Mouse (Mus musculus) small intestine, adult 2 months (tissue): ENCODE measurements at regions not wholly inside any gene's neighbourhood (a gene's known extent, or its start where the extent isn't known, plus 50 kb on each side); places are given as distances from the start of the nearest gene placed in this dataset.
"Not testable (repeated sequence)": the region's sequence is repeated elsewhere in the genome, so short reads cannot be mapped to it uniquely, and the experiment has no call there.

Source experiments
- H3K27ac ChIP-seq: fragments of 200-500 bp; 2 replicates; pipeline ENCODE4 v1.5.1; 2012; ENCODE audit warnings: low read depth, low read length, control low read depth, inconsistent platforms; ENCODE audit not compliant: insufficient read depth
- H3K27me3 ChIP-seq: fragments of 200-500 bp; 2 replicates; pipeline ENCODE4 v1.6.1; 2012; ENCODE audit warnings: mild to moderate bottlenecking, moderate library complexity, low read length, inconsistent platforms; ENCODE audit not compliant: control insufficient read depth, insufficient read depth
- H3K36me3 ChIP-seq: fragments of 200-500 bp; 2 replicates; pipeline ENCODE4 v1.6.1; 2012; ENCODE audit warnings: mild to moderate bottlenecking, low read length, control low read depth, inconsistent platforms; ENCODE audit not compliant: control insufficient read depth, insufficient read depth
- H3K4me1 ChIP-seq: fragments of 200-500 bp; 2 replicates; pipeline ENCODE4 v1.6.1; 2012; ENCODE audit warnings: low read length, inconsistent platforms, mixed read lengths; ENCODE audit not compliant: control insufficient read depth, insufficient read depth, insufficient read length
- H3K4me3 ChIP-seq: fragments of 200-500 bp; 2 replicates; pipeline ENCODE4 v1.5.1; 2012; ENCODE audit warnings: low read depth, mild to moderate bottlenecking, control low read depth, inconsistent platforms, low read length, moderate library complexity
- CTCF ChIP-seq: fragments of 200-500 bp; IDR thresholded peaks from 2 replicates; pipeline ENCODE4 v1.5.1; 2012; ENCODE audit warnings: low read depth, mild to moderate bottlenecking, control low read depth, inconsistent platforms, low read length, moderate library complexity, mixed read lengths; ENCODE audit not compliant: insufficient replicate concordance, insufficient read length; ENCODE audit errors: extremely low read depth
- POLR2A ChIP-seq: fragments of 200-500 bp; IDR thresholded peaks from 2 replicates; pipeline ENCODE4 v1.6.1; 2012; ENCODE audit warnings: low read depth, mild to moderate bottlenecking, control low read depth, inconsistent platforms, low read length, moderate library complexity
- WGBS: fragments of 180-500 bp; shearing (Covaris S2); methylation state at CpG from one replicate; pipeline ENCODE4 v1.1.7; 2018; 5-methylcytosine and 5-hydroxymethylcytosine counted together

DNA sequence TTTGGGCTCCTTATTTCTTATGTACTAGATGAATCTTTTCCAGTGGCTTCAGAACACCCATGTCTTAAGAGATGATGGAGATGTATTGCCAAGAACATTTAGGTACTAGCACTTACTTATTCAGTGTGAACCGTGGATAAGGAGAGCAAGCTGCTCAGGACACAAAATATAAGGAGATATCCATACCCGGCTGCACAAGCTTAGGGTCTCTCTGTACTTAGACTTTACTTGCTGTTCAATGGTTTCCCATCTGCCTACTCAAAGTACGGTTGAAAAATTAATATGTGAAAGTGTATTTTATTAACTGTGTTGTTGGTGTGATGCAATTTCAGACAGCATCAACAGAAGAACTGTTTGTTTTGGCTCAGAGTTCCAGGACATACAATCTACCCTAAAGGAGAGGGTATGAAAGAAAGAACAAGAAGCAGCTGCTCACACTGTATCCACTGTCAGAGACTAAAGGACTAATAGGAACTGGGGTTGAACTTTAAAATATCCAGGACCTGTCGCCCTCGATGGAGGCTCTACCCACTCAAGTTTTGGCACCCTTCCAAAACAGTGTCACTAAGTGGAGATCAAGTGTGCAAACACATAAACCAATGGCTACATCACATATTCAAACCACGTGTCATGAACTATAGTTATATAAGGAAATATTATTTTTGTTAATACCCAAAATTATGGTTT is 174.9 kb downstream of the Osr1 start:
- TF ChIP-seq CTCF = no peak
- TF ChIP-seq POLR2A = no peak
- H3K27ac ChIP-seq = no peak overlapping the region
- no peaks in the 10 kb centered on the region for H3K27me3 ChIP-seq
- H3K4me3 ChIP-seq = no peak overlapping the region
- H3K36me3 ChIP-seq = no peaks in the 10 kb centered on the region
- no peaks in the 10 kb centered on the region for H3K4me1 ChIP-seq
- 45% methylated on average over 6 of the region's 6 CpGs for whole genome bisulfite sequencing

DNA sequence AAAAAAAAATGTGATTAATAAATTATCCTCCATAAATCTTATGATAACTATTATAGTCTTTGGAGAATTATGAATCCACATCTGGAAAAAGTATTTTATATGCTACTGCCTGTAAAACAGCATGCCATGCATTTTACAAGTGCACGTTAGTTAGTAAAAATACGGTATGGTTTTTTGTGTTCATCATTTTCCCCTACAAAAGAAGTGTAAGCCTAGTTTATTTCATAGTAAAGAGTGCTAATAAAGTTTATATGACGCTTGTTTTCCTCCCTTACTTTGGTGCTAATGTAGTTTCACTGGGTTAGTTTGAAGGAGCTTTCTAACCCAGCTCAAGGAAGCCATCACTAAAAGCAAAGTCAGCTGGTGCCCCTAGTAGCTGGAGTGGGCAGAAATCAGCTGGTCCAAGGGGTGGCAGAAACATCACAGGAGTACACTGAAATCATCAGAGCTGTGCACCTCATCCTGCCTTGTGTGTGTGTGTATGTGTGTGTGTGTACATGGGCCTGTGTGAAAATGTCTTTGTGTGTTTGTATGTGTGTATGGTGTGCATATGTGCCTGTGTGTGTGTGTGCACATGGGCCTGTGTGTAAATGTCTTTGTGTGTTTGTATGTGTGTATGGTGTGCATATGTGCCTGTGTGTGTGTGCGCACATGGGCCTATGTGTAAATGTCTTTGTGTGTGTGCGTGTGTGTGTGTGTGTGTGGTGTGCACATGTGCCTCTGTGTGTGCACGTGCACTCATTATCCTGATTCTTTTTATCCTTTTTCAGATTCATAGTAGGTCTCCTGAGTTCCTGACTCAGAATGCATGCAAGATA is 181.6 kb downstream of the Osr1 start:
- no peaks in the 10 kb centered on the region for H3K36me3 ChIP-seq
- no peaks in the 10 kb centered on the region for H3K27me3 ChIP-seq
- no peaks in the 10 kb centered on the region for H3K4me1 ChIP-seq
- no peak for TF ChIP-seq POLR2A
- no peak for TF ChIP-seq CTCF
- H3K4me3 ChIP-seq = no peak overlapping the region
- 89% methylated on average over 6 of the region's 6 CpGs for WGBS
- H3K27ac ChIP-seq = no peak overlapping the region

DNA sequence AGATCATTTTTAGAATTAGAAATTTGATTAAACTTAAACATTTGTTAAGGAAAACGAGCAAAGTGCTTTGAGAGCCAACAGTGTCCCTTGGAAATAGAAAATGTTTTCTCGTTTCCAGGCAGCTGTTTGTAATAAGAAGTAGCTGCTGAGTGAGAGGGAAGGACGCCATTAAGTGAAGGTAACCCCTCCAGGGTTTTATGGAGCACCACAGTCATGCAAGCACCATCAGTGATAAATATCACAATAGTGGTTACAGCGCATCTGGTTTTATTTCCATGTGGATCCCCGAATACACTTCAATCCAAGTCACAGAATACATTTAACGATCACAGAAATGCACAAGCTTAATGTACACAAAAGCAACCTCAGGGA is 182.1 kb downstream of the Osr1 start:
- no peaks in the 10 kb centered on the region for H3K27me3 ChIP-seq
- H3K4me1 ChIP-seq = no peaks in the 10 kb centered on the region
- TF ChIP-seq POLR2A (no peak), CTCF (no peak)
- WGBS = 70% methylated on average over 6 of the region's 6 CpGs
- H3K27ac ChIP-seq = no peak overlapping the region
- H3K36me3 ChIP-seq = no peaks in the 10 kb centered on the region
- no peak overlapping the region for H3K4me3 ChIP-seq

DNA sequence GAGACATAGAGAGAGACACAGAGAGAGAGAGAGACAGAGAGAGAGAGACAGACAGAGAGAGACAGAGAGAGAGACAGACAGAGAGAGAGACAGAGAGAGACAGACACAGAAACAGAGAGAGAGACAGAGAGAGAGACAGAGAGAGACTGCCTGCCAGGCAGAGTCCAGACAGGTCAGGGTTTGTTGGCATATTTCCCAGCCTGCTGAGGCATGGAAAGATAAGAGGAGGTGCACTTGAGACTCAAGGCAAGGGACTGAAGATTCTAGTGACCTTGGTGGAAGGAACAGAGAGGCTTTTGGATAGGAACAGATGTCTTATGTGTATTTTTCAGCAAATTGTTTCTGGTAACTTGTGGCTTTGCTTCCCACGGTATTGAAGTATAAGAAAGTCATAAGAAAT is 186.5 kb downstream of the Osr1 start:
- 30% methylated on average over 1 of the region's 1 CpGs for WGBS
- Histone ChIP-seq H3K36me3 (no peaks in the 10 kb centered on the region), H3K27me3 (no peaks in the 10 kb centered on the region), H3K27ac (no peak overlapping the region), H3K4me3 (no peak overlapping the region), H3K4me1 (no peaks in the 10 kb centered on the region)
- no peak for TF ChIP-seq CTCF
- no peak for TF ChIP-seq POLR2A

DNA sequence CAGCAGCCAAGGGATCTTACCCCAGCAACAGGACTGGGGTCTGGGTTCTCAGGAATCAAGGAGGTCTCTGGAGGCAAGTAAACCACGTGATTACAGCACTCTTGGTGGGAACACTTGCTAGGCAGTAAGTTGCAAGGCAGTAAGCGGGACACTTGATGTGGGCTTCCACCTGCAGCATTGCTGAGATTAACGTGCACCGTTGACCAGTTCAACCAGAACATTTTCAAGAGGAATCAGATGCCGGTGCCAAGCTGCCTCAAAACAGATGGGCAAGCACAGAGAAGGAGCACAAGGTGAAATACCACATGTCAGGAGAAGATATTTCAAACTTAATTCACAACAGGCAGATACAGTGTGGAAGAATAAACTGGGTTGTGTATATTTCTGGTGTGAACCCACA is 190.9 kb downstream of the Osr1 start:
- Histone ChIP-seq H3K27me3 (no peaks in the 10 kb centered on the region), H3K4me3 (no peak overlapping the region), H3K36me3 (no peaks in the 10 kb centered on the region), H3K4me1 (no peaks in the 10 kb centered on the region), H3K27ac (no peak overlapping the region)
- no peak for TF ChIP-seq POLR2A
- TF ChIP-seq CTCF = no peak
- WGBS = 68% methylated on average over 5 of the region's 5 CpGs

DNA sequence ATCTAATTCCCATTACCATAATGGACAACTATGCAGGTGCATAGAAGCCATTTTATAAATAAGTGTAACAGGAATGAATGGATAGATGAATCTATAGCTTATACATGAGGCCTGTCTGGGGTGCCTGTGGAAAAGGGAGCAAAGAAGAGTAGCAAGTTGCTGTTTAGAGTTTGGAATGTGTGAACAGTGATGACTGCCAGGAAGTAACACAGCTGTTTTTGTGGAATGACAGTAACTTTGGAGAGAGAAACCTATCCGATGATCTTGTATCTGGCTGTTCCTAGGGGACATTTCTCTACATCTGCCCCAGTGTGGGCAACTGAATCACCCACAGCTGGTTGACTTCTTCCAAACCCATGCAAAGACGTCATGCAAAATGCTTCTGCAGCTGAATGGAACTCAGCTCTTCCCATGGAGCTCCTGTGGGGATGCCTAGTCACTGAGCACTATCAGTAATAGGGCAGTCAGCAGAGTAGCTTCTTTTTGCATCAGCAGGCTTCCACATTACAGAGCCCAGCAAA is 192.4 kb downstream of the Osr1 start:
- not testable (repeated sequence) for H3K4me1 ChIP-seq, H3K36me3 ChIP-seq, H3K4me3 ChIP-seq, H3K27ac ChIP-seq, H3K27me3 ChIP-seq
- 55% methylated on average over 2 of the region's 2 CpGs for WGBS

DNA sequence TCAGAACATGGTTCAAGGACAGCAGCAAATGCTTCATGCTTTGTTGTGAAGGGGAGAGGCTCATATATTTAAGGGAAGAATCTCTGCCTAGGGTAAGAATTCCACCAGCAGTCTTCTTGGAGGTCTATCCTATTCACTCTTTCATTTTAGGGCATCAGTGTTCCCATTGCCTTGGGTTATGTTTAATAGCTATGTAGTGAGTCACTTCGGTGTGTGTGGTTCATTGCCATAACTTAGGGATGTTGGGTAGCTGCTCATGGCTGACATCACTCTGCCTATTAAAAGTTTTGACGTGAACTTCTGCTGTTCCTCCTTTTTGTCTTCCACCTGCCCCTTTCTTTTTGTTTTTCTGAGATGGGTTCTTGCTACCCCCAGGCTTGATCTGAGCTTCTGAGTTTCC is 192.9 kb downstream of the Osr1 start:
- TF ChIP-seq CTCF (no peak), POLR2A (no peak)
- WGBS = 89% methylated on average over 2 of the region's 2 CpGs

More for the DNA sequence above, 192.9 kb downstream of the Osr1 start:
- H3K27me3 ChIP-seq = no peaks in the 10 kb centered on the region
- no peaks in the 10 kb centered on the region for H3K36me3 ChIP-seq
- H3K4me1 ChIP-seq = no peaks in the 10 kb centered on the region
- H3K27ac ChIP-seq = no peak overlapping the region
- no peak overlapping the region for H3K4me3 ChIP-seq
